Mouse (Mus musculus) heart, adult 2 months (tissue): ENCODE results near the gene Grin2a. TPM values are rescaled to one million over a fixed set of nuclear protein-coding genes. Genes with fewer than 3 reads are reported as not detected.
A peak's percentile ranks its signal among the peaks of the same experiment; 100 is the strongest.

Experiments
- DNase-seq, 2 experiments: peaks; one replicate each; pipeline ENCODE4 v3.0.0; 2021
- H3K27ac ChIP-seq: fragments of 200-600 bp; 2 replicates; pipeline ENCODE4 v1.8.1; 2022
- H3K27me3 ChIP-seq: fragments of 200-500 bp; 2 replicates; pipeline ENCODE4 v1.6.1; 2012; ENCODE audit warnings: mild to moderate bottlenecking, low read length, inconsistent platforms, mixed read lengths; ENCODE audit not compliant: control insufficient read depth, insufficient read depth
- H3K36me3 ChIP-seq: fragments of 200-500 bp; 2 replicates; pipeline ENCODE4 v1.6.1; 2012; ENCODE audit warnings: low read length, inconsistent platforms; ENCODE audit not compliant: control insufficient read depth, insufficient read depth
- H3K4me1 ChIP-seq: fragments of 200-500 bp; 2 replicates; pipeline ENCODE4 v1.6.1; 2011; ENCODE audit warnings: low read length; ENCODE audit not compliant: control insufficient read depth, insufficient read depth
- H3K4me3 ChIP-seq: fragments of 200-600 bp; 2 replicates; pipeline ENCODE4 v1.8.1; 2022
- H3K79me2 ChIP-seq: fragments of 200-500 bp; replicated peaks from 2 replicates; pipeline ENCODE4 v1.6.1; 2012; ENCODE audit warnings: mild to moderate bottlenecking, inconsistent platforms, low read length, moderate library complexity, mixed read lengths; ENCODE audit not compliant: control insufficient read depth, insufficient read depth
- H3K9ac ChIP-seq: fragments of 200-500 bp; 2 replicates; pipeline ENCODE4 v1.6.1; 2012; ENCODE audit warnings: low read depth, mild to moderate bottlenecking, control low read depth, inconsistent platforms, low read length, mixed read lengths
- CTCF ChIP-seq: fragments of 200-600 bp; IDR thresholded peaks from 2 replicates; pipeline ENCODE4 v1.8.1; 2022; ENCODE audit warnings: antibody characterized with exemption, mild to moderate bottlenecking, moderate library complexity
- EP300 ChIP-seq: fragments of 200-500 bp; IDR thresholded peaks from 2 replicates; pipeline ENCODE4 v1.6.1; 2011; ENCODE audit warnings: low read depth, low read length, control low read depth; ENCODE audit not compliant: insufficient read depth
- POLR2A ChIP-seq: fragments of 200-500 bp; IDR thresholded peaks from 2 replicates; pipeline ENCODE4 v1.6.1; 2011; ENCODE audit warnings: mild to moderate bottlenecking, low read depth, low read length, control low read depth; ENCODE audit not compliant: insufficient read depth
- WGBS: fragments of 180-500 bp; shearing (Covaris S2); methylation state at CpG from one replicate; pipeline ENCODE4 v1.1.7; 2018; 5-methylcytosine and 5-hydroxymethylcytosine counted together
- intact Hi-C: fragments of 180-260 bp; cut with DNase I; formaldehyde crosslinking; loops from one replicate; pipeline ENCODE4 v1.15.1; 2025
- polyA plus RNA-seq: library from polyadenylated mRNA; depleted of rRNA; stranded (reverse); fragments of >200 nt; gene quantifications from 2 replicates; pipeline ENCODE4 v1.2.3, GENCODE M21; 2012
- total RNA-seq, 2 experiments: library from RNA; stranded (reverse); gene quantifications; 2 replicates each; pipeline ENCODE4 v1.2.3; 2021

Grin2a gene
- total and polyA plus RNA-seq, 3 experiments, result 0.02 to 0.10 (median 0.07) TPM

DNA sequence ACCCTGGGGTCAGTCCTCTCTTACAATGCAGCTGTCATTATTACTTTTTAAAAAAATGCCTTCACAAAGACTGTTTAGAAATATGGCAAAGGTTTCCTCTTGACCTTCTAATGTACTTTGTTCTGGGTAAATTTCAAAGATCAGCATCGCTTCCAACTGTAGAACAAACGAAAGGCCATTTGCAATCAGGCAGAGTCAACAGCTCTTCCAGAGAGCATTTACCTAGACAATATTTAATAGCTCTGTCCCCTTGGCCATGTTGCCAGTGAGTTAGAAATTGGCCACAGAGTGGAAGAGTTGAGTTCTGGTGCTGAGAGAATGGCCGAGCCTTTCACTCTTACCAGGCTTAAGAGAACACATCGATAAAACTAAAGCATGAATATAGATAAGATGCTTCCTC, 314.8 kb downstream of the Grin2a start:
- Histone ChIP-seq H3K36me3 (no peaks in the 10 kb centered on the region), H3K79me2 (no peaks in the 10 kb centered on the region), H3K27ac (no peak overlapping the region), H3K9ac (no peak overlapping the region), H3K27me3 (no peaks in the 10 kb centered on the region), H3K4me1 (no peaks in the 10 kb centered on the region), H3K4me3 (no peak overlapping the region)
- intact Hi-C loops, result no loop called here
- DNase-seq, result no peak
- no peak for TF ChIP-seq EP300
- no peak for TF ChIP-seq CTCF
- no peak for TF ChIP-seq POLR2A
- 75% methylated on average over 4 of the region's 4 CpGs for WGBS

GRCm38 (mm10) chr16:9679994-9680393, 315.4 kb downstream of the Grin2a start:
- Histone ChIP-seq H3K79me2 (no peaks in the 10 kb centered on the region), H3K9ac (no peak overlapping the region), H3K27me3 (no peaks in the 10 kb centered on the region), H3K36me3 (no peaks in the 10 kb centered on the region), H3K27ac (no peak overlapping the region), H3K4me3 (no peak overlapping the region), H3K4me1 (no peaks in the 10 kb centered on the region)
- 79% methylated on average over 5 of the region's 5 CpGs for WGBS
- no peak for DNase-seq
- TF ChIP-seq CTCF (no peak), POLR2A (no peak), EP300 (no peak)
- intact Hi-C loops, result no loop called here

DNA sequence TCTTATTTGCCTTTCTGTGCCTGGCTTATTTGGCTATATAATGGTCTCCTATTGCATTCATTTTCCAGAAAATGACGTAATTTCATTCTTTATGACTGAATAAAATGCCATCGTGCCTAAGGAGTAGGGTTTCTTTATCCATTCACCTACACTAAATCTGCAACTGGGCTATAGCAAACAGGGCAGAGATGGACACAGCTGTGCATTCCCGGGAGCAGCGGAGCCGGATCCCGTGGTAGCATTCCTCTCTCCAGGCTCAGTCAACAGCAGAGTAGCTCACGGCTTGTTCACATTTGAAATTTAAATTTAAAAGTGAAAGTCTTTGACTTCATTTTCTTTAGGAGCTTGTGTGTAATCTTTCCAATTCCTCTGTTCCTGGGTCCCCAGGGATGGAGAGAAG, 316.6 kb downstream of the Grin2a start:
- TF ChIP-seq CTCF, result no peak
- no peaks in the 10 kb centered on the region for H3K36me3 ChIP-seq
- no peak overlapping the region for H3K4me3 ChIP-seq
- H3K9ac ChIP-seq, result no peak overlapping the region
- H3K27me3 ChIP-seq, result no peaks in the 10 kb centered on the region
- no peaks in the 10 kb centered on the region for H3K4me1 ChIP-seq
- intact Hi-C loops, result no loop called here
- no peaks in the 10 kb centered on the region for H3K79me2 ChIP-seq
- 77% methylated on average over 7 of the region's 7 CpGs for WGBS
- H3K27ac ChIP-seq, result no peak overlapping the region
- DNase-seq, result no peak

DNA sequence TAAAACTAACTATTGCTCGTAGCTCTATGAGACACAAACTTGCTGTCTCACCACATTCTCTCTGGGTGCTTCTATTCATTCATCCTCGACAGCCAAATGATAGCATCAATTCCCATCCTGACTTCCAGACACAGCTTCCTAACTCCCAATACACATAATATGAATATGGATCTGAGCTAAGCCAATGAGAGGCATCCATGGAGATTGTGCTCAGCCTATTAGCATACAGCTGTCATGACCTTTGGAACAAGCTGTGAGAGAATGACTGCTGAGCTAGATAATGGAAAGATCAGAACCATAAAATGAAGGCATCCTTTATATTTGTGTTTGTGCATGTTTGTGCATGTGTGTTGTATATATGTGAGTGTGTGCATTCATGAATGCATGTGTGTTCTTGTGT, 323.0 kb downstream of the Grin2a start:
- TF ChIP-seq EP300 (no peak), POLR2A (no peak), CTCF (no peak)
- Histone ChIP-seq H3K79me2 (no peaks in the 10 kb centered on the region), H3K4me1 (no peaks in the 10 kb centered on the region), H3K36me3 (no peaks in the 10 kb centered on the region), H3K27me3 (0 out of 2 replicates have a peak, but pooled peaks cover 2% of the 10 kb centered on the region), H3K4me3 (no peak overlapping the region), H3K9ac (no peak overlapping the region), H3K27ac (no peak overlapping the region)
- no peak for DNase-seq
- intact Hi-C loops, result no loop called here
- WGBS, result 54% methylated on average over 2 of the region's 2 CpGs

DNA sequence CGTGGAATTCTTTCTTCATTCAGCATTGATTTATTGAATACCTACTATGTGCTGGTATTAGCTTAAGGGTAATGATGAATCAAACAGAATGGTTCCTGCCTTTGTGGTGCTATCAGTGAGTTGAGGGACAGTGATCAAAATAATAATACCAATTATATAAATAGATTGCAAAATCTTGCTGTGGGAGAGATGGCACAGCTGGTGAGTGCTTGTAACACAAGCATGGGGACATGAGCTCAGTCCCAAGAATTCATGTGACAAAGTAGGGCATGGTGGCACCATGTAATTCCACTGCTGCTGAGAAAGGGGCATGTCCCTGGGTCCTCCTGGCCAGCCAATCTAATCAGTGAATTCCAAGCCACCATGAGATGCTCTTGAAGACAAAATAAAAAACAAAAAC, 324.1 kb downstream of the Grin2a start:
- H3K36me3 ChIP-seq, result no peaks in the 10 kb centered on the region
- no peak for DNase-seq
- no peaks in the 10 kb centered on the region for H3K4me1 ChIP-seq
- 0 out of 2 replicates have a peak, but pooled peaks cover 2% of the 10 kb centered on the region for H3K27me3 ChIP-seq
- WGBS, result 26% methylated on average over 1 of the region's 1 CpGs
- no peak for TF ChIP-seq POLR2A
- no peak for TF ChIP-seq CTCF
- no peak for TF ChIP-seq EP300
- no peak overlapping the region for H3K4me3 ChIP-seq
- H3K27ac ChIP-seq, result no peak overlapping the region
- intact Hi-C loops, result no loop called here
- no peaks in the 10 kb centered on the region for H3K79me2 ChIP-seq
- H3K9ac ChIP-seq, result no peak overlapping the region

GRCm38 (mm10) chr16:9670750-9671161, 324.6 kb downstream of the Grin2a start:
- no peaks in the 10 kb centered on the region for H3K4me1 ChIP-seq
- WGBS, result 11% methylated on average over 6 of the region's 6 CpGs
- 0 out of 2 replicates have a peak, but pooled peaks cover 2% of the 10 kb centered on the region for H3K27me3 ChIP-seq
- H3K79me2 ChIP-seq, result no peaks in the 10 kb centered on the region
- intact Hi-C loops, result no loop called here
- H3K9ac ChIP-seq, result no peak overlapping the region
- H3K4me3 ChIP-seq, result no peak overlapping the region
- TF ChIP-seq EP300, result no peak
- no peak for TF ChIP-seq CTCF
- no peak for TF ChIP-seq POLR2A
- no peaks in the 10 kb centered on the region for H3K36me3 ChIP-seq
- H3K27ac ChIP-seq, result no peak overlapping the region
- DNase-seq, result peak in 1 of 2 experiments; percentile 2
